Mouse (Mus musculus): ENCODE measurements around the gene Clec10a.

DNA sequence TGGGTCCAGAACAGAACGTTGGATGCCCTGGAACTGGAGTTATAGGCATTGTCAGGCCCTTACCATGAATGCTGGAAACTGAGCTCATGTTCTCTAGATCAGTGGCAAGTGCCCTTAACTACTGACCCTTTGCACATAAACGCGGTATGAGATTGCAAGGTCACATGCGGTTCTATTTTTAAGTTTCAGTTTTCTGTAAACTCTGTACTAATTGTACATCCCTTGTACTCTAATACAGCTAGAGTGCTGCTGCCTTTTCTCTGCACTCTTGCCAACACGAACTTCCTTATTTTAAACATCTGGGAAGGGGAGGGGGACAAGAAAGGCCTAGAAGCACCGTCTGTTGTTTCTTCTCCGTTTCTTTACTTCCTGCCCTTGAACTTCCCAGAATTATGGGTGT is 29.1 kb downstream of the Clec10a start:
- TF ChIP-seq CTCF (IDR thresholded peaks at IDR 0.05) (no peak), EP300 (IDR thresholded peaks at IDR 0.05; ENCODE audit: insufficient read depth, low read depth, low read length) (no peak), POLR2A (IDR thresholded peaks at IDR 0.05; ENCODE audit: insufficient read depth, low read depth, low read length) (no peak)

Data from heart, adult 2 months (tissue).